Mouse (Mus musculus) kidney, postnatal 4 days (tissue): ENCODE measurements around the gene Ddx25.
A peak's percentile ranks its signal among the peaks of the same experiment; 100 is the strongest.

Source experiments
- DNase-seq, 2 experiments: peaks; one replicate each; pipeline ENCODE4 v3.0.0; 2021; ENCODE audit warnings: mixed read lengths in 2 of 2

Ddx25 gene

GRCm38 (mm10) chr9:35491109-35491866, 67.0 kb downstream of the Ddx25 start:
- DNase-seq: no peak

GRCm38 (mm10) chr9:35488496-35488895, 69.8 kb downstream of the Ddx25 start:
- peak; percentile 29 to 44 for DNase-seq
